Mouse (Mus musculus) cerebellum, adult 9-10 months (tissue): Measurements from ENCODE around the gene Clic6.
"Not testable (repeated sequence)": the region's sequence is repeated elsewhere in the genome, so short reads cannot be mapped to it uniquely, and the experiment has no call there.

Experiments used
- DNase-seq: peaks from one replicate; pipeline ENCODE4 v3.0.0; 2022

Clic6 gene

DNA sequence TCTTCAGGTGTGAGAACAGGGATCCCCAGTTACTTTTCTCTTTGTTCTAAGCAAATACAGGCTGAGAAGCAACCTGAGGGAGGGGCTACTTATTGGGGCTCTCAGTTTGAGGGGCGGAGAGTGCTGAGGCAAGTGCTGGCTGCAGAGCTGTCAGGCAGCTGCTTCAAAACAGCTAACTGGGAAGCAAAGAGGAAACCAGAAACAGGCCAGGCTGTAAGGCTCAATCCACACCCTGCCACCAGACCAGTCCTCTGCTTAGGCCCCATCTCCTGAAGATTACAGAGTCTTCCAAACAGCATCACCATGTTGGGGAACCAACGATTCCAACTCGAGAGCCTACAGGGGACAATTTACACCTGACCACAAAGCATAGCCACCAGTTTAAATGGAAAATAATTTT, 12.6 kb upstream of the Clic6 start:
- DNase-seq: no peak

DNA sequence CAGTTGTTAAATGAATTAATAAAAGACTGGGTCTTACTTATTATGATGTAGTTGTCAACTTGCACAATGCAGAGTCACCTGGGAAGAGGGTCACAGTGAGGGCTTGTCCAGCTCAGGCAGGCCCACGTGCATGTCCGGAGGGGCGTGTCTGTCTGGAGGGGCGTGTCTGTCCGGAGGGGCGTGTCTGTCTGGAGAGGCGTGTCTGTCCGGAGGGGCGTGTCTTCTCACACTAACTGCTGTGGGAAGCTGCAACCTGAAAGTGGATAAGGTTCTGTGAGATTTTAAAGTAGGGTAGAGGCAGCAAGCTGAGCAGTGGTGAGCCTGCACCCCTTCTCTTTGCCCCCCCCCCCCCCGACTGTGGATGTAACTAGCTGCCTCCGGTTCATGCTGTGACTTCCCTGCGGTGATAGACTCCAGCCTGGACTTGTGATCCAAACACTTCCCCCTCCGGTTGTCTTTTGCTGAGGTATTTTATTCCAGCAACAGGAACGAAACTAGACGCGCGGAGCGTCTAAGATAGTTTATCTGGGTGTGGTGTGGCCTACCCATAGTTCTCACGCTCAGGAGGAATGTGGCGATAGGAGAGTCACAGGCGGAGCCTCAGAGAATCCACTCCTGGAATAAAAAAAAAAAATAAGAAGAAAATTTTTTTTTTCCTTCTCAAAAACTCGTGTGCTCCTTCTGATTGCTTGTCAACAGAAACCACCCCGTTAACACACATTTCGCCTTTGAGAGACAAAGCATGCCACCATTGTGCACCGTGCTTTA, 10.3 kb upstream of the Clic6 start:
- no peak for DNase-seq

DNA sequence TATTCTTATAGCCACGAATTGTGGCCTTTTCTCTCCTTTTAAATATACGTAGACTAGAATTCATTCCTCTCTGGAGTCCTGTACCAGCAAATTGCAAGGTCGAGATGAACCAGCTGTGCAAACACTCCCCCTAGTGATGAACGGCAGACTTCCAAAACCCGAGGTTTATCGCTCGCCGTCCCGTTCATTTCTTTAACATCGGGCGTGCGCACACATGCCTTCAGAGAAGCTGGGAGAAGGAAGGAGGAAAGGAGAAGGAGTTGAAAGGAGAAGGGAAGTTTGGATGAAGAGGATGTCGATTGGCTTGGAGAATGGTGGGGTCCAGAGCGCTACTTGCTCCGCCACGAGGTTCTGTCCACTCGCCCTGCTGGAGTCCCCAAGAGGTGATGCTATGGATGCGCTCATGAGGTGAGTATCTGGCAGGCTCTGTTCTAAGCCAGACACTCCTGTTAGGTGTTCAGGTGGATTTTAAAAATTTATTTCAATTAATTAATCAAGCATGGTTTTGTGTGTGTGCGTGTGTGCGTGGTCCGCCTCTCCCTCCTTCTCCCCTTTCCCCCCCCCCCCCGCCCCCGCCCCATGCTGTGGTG, 6.9 kb upstream of the Clic6 start:
- DNase-seq: peak; percentile 65

DNA sequence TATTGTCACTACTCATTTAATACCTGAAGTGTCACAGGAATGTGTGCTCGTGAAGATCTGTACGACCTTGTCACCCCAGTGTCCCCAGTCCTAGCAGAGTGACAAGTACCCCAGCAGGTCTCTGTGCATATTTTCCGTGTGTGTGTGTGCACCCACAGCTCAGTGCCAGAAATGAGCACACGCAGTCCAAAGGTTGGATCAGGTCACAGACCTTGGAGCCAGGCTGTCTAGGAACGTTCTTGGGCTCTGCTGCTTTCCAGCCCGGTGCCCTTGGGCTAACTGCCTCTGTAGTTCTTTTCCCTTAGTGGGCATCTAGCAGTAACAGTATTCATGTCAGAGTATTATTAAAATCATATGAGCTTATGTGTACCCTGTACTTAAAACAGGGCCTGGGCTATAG, 1.6 kb downstream of the Clic6 start:
- DNase-seq: no peak

DNA sequence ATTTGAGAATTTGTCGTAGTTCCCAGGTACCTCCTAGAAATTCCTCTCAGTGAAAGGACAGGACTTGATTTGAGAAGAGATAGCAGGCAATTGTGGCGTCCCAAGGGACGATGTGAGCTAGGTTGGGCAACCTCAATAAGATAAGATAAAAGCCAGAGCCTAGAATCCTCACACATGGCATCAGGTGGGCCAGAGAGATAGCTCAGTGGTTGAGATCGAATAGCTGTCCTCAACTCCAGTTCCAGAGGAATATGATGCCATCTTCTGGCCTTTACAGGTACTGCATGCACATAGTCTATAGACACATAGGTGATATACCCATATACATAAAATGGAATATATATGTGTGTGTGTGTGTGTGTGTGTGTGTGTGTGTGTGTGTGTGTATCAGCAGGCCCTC, 2.0 kb downstream of the Clic6 start:
- DNase-seq: peak; percentile 28

DNA sequence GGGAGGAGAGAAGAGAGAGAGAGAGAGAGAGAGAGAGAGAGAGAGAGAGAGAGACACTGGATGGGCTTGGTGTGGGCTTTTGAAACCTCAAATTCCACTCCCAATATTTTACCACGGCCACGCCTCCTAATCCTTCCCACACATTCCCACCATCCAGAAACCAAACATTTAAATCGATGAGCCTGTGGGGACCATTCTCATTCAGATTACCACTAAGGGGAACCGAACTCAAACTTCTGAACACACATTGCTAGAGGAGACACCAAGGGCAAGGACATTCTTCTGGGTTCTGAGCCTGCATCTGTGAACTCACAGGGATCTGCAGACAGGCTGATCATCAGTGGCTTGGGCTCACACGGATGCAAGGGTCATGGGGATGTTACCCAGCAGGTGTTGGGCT, 2.9 kb downstream of the Clic6 start:
- DNase-seq: no peak

DNA sequence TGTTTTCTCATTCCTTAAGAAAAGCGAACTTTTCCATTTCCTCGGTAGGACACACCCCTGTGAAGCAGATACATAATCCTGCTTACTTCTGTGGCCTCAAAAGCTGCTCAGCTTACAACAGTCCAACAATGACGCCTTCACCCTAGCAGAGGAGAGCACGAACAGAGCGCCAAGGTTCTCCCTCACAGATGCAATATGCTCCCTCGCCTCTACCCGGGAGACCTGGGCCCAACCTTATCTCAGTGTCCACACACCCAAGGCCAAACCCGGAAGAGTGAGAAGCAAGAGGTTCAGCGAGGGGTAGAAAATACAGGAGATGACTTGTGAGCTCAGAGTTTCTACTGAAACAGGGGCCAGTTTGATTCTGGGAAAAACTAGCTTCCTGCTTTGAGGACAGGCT, 3.8 kb downstream of the Clic6 start:
- no peak for DNase-seq

DNA sequence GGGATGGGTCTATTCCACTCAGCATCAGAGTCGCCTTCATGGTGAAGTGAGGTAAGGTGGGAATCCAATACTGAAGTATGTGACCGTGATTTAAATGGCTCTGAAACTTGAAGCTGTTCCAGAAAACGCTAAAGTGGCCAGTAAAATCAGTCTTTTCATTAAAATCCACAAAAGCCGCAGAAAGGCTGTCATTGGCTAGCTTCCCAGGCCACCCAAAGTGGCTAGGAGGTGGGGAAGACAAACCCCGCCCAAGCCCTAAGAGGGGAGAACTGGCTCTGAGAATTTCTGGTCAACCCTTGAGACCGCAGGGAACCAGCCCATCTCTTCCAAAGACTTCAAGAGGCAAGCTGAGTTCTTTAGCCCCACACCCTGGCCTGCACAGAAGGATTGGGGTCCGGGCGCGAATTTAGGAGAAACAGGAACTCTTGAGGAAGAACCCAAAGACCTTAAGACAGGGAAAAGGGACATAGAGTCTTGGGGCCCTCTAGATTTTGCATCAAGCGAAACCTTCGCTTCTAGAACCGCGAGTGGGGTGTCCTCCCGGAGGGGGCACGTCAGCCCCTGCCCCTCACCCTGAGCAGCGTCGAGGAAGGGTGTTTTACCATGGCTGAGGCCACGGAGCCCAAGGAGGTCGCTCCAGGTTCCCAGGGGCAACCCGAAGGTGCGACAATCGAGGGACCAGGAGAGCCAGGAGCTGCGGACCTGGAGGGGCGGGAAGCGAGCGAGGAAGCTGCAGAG, 12.5 kb downstream of the Clic6 start:
- DNase-seq: no peak

DNA sequence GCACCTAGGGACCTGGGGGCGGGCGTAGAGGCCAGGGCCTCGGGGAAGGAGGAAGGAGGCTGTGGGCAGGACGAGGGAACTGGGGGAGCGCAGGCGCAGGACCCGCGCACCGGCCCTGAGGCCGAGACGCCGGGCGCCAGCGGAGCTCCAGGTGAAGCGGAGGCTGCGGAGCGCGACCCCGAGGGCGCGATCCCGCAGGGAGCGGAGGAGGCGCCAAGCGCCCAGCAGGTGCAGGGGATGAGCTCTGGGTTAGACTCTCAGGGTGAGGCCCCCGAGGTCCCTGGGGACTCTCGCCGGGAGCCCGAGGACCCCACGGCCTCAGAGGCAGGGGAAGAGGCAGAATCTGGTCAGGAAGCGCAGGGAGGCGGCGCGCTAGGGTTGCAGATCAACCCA, 13.0 kb downstream of the Clic6 start:
- DNase-seq: no peak

DNA sequence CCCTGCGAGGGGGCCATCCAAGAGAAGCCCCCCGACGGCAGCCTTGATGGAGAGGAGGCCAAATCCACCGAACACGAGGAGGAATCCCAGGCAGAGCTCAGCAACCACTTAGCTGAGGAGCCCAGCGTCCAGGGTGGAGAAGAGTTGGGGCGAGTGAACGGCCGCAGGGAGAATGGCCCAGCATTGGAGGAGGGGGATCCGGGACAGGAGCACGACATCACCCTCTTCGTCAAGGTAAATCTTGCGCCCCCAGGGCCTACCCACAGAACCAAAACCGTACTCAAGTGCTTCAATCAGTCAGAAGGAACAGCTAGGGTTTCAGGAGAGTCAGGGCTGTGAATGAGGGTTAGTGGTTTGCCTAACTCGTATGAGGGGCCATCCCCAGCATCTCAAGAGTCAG, 13.8 kb downstream of the Clic6 start:
- DNase-seq: no peak

DNA sequence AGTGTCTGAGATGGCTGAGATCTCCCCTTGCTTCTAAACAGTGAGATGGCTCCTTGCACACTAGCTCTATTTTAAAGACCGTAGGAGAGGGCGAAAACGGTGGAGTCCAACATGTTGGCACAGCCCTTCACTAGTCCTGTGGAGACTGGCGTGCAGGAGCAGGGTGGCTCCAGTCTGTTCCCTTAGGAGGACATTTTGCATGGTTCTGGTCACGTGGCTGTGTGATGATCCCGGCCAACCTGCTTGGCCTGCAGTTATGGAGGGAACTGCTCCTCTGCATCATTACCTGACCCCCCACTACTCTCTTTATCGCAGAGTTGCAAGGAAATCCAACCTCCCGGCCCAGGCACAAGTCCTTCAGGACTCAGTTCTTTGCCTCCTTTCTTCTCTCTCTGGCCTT, 15.0 kb downstream of the Clic6 start:
- DNase-seq: no peak

DNA sequence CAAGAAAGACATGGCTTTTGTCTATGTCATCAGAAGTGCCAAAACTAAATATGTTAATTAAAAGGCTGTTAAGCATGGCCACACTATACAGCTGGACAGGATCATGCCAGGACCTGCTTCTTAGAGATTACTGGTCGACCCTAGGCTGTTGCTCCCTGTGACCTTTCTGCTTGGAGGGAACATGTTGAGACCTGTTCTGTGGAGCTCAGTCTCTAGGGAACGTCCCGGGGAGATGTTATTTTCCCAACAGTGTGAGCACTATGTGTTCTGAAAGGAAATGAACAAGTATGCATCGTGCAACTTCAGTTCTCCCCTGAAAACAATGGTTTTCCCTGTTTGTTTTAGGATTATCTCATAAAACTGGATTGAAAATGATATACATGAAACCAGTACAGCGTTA, 17.6 kb downstream of the Clic6 start:
- DNase-seq: no peak

DNA sequence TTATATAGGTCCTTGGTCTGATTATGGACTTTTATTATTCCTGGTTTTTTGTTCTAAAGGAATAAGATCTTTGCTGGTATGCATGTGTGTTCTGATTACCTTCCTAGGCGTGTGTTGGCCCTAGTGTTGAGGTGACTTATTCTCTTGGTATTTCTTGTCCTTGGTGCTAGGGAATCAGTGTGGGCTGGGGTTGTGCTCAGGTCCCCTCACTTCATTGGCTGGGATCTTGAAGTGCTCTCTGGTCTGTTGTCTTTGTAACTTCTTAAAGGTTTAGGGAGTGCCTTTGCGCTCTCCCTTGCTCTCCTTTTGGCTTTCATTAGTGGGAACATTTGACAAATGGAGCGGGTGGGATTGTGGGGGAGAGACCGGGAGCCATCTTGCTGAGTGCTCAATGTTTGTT, 22.0 kb downstream of the Clic6 start:
- no peak for DNase-seq

DNA sequence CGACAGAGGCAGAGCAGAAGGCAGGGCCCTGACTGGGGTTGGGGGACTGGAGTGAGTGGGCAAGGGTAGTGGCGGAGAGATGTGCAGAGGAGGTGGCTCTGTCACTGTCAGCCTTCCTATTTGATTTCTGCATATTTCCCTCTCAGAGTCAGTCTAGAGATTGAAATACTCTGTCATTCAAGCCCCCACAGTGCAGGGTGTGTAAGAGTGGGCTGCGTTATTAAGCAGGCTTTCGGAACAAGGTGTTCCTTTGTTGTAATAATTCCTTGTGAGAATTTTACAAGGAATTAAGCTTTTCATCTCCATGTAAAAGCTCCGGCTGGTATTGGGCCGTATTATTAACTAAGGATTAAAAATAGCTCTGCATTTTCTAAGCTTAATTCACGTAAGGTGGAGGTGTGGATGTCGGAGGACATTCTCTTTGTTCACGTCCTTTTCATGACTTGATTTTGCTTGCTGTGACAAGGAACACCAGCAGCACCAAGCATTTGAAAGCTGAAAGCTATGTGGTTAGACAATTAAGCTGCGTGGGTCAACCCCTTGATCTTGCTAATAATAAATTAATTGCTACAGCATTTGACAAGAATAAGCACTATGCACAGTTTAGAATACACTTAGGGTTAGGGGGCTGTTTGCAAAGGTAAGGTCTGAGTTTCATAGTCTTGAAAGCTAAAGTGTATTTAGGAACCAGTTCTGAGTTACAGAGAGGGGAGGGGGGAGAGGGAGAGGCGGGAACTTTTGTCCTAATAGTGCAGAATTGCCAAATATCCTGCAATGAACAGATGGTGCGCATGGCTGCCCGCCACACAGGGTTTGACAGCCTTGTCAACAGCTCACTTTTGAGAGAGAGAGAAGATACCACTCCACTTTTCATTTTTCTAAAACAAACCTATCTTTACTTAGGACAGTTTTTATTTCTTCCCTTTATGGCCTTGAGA, 25.6 kb downstream of the Clic6 start:
- peak; percentile 34 for DNase-seq

DNA sequence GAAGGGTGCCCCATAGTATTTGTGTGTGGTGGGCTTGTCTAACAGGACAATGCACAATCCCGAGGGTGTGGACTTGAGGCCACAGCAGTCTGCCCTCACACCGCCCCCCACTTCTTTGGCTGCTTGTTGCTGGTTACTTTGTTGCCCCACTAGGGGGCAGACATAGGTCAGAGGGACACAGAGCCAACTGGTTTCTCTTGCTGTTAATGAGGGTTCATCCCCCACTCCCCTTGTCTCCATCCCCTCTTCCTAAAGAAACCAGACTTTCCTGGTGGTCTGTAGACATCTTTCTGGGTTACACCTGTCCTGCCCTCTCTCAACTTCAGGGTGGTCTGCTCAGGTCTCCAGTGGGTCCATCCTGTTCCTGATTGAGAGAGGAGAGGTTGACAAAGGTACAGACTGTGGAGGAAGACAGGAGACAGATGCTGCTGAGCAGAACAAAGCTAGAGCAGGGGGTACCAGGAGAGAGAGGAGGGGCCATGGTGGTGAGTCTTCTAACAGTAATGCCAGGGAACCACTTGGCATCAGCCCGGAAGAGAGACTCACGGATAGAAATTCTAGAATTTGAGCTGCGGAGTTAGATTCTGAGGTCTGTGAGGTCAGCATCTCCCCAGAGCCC, 26.3 kb downstream of the Clic6 start:
- peak; percentile 12 for DNase-seq

DNA sequence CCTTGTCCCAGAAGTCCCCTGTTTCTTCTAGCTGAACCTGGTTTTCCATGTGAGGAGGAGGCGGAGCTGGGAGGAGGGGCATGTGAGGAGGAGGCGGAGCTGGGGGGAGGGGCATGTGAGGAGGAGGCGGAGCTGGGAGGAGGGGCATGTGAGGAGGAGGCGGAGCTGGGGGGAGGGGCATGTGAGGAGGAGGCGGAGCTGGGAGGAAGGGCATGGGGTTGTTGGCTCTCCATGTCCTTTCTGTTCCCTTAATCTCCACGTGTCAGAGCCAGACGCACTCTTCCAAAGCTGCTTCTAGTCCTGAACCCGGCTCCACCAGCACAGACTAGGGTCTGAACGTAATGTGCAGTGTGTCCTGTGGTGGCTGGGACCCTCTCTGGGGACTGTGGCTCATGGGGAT, 29.4 kb downstream of the Clic6 start:
- DNase-seq: not testable (repeated sequence)

DNA sequence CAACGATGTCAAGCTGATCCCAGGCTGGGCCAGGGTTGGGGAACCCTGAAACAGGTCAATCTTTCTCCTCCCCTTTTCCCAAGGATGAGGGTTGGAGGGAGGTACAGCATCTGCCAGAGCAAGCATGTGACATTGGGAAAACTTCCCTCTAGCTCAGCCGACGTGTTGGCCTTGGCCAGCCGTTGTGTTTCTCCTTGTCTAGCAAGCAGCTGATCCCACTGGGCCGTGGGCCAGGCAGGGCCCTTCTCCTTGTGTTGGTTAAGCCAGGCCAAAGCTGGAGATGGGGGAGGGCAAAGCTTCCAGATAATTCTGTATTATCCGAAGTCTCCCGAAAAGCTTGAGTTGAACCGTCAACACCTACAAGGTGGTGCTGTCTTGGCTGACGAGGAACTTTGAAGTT, 30.6 kb downstream of the Clic6 start:
- no peak for DNase-seq

DNA sequence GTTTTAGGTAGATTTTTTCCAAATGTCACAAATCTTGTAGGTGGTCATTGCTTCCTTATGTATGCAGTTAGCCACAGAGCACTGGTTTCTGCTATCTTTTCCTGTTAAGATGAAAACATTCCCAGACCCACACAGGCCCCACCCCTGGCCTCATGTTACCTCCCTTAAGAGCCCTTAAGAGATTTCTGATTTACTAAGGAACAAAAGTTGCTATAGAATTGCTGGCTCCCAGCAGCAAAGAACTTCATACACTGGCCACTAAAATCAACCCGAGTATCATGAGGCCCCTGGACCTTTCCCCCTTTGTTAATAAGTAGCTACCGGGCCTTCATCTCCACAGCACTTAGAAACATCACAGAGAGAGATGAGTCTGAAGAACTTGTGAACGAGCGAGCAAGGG, 33.2 kb downstream of the Clic6 start:
- no peak for DNase-seq

DNA sequence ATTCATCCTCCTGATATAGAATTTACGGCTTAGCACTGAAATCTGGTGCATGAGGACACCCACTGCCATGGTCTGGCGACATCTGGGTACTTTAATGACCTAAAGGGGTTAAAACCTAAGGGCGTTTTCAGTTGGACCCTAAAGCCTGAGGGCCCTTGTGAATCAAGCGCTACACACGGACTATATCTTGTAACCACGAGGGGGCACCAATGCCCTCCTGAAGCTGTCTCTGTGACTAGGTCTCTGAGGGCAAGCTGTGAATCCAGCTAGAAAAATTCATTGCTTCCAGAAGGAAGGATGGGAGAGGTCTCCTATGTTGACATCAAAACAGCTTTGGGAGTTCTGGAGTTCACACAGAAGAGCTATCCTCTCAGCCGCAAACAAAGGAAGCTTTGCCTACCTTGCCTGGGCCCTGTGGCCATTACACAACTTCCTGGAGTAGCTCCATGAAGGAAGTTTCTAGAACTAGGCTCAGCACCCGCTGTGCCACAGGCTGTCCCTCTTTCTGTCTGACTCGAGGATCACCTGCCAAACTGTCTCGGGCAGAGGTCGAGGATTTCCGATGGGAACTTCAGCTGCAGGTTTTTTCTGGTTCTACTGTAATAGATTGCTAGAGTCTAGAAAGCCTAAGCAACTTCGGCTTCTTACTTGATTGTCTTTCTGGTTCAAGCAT, 34.4 kb downstream of the Clic6 start:
- DNase-seq: peak; percentile 12

DNA sequence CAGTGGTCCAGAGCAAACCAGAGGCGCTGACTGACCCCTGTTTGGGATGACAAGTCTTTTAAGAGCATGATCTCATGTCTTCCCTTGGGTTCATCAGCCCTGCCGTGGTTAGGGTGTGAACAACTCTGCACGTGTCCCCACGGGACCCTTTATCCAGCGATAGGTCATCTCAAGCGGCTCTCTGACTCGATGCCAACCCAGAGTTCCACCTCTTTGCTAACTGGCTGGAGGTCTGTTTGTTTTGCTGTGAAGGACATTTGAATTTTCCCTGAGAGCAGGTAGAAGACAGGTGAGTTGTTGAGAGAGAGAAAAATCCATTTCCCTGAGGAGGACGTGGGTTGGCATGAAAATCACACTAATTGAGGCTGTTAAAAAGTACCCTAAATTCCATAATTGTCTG, 37.8 kb downstream of the Clic6 start:
- no peak for DNase-seq

DNA sequence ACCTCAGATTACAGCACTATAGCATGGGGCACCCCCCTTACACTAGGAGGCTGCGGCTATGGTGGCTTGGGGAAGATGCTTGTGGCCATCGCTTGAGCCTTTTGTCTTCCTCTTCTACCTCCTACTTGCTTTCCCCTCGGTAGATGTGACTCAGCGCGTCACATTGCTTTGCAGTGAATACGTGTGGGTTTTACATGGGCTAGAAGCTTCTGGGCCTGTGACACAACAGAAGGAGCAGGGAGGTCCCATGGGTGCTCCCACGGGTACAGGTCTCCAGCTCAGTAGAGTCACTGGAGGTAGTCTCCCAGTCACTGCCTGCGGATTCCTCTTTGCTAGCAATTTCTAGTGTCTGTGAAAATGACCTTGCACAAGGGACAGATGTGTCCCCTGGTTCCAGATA, 39.1 kb downstream of the Clic6 start:
- DNase-seq: no peak

DNA sequence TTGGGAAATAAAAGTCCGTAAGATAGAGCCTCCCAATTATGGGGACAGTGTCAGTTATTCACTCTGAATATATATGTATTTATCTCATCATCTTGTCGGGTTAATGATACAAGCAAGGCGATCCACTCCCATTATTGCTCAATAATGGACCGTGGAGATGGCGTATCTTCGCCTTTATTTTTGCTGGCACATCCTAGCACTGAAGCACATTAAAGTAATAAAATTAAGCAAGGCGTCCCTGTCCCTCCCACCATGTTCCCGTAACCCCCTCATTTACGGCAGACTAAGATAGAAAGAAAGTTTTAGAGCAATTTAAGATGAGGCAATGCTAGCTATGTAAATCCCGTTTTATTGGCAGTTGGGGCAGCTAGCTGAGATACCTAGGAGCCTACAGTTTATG, 40.4 kb downstream of the Clic6 start:
- no peak for DNase-seq
